Mouse (Mus musculus) ES-E14 (cell line): Measurements from ENCODE around the gene Icam1. TPM values are rescaled to one million over a fixed set of nuclear protein-coding genes. Genes with fewer than 3 reads are reported as not detected.
"Not testable (repeated sequence)": the region's sequence is repeated elsewhere in the genome, so short reads cannot be mapped to it uniquely, and the experiment has no call there.

ENCODE experiments used
- DNase-seq: peaks from one replicate; pipeline ENCODE4 v3.0.0-alpha.2; 2013; ENCODE audit warnings: low read depth, low spot score
- H3K27ac ChIP-seq: 2 replicates; pipeline ENCODE4 v1.5.1; 2012; ENCODE audit warnings: low read depth, mild to moderate bottlenecking, low read length, moderate library complexity, mixed read lengths; ENCODE audit not compliant: poor library complexity, insufficient read depth, severe bottlenecking
- H3K36me3 ChIP-seq: 2 replicates; pipeline ENCODE4 v1.6.1; 2012; ENCODE audit warnings: mild to moderate bottlenecking, low read length, moderate library complexity, mixed read lengths; ENCODE audit not compliant: control insufficient read depth, poor library complexity, insufficient read depth, severe bottlenecking
- H3K4me1 ChIP-seq, 2 experiments: fragments of 150-350 bp in 1 of 2; sonication (generic) in 1 of 2; 2 replicates each; pipeline ENCODE4 v1.6.1; 2012; ENCODE audit warnings: low read length in 2 of 2, mild to moderate bottlenecking in 1 of 2, mixed read lengths in 1 of 2; ENCODE audit not compliant: control insufficient read depth in 2 of 2, insufficient read depth in 2 of 2, poor library complexity in 1 of 2
- H3K4me3 ChIP-seq, 2 experiments: fragments of 150-350 bp in 1 of 2; sonication (generic) in 1 of 2; 2 replicates each; pipeline ENCODE4 v1.5.1; 2012; ENCODE audit warnings: low read length in 2 of 2, low read depth in 1 of 2, mild to moderate bottlenecking in 1 of 2, mixed read lengths in 1 of 2; ENCODE audit not compliant: insufficient read depth in 1 of 2, poor library complexity in 1 of 2, severe bottlenecking in 1 of 2
- H3K9ac ChIP-seq: 2 replicates; pipeline ENCODE4 v1.6.1; 2012; ENCODE audit warnings: low read depth, mild to moderate bottlenecking, low read length, mixed read lengths; ENCODE audit not compliant: poor library complexity, insufficient read depth, severe bottlenecking
- H3K9me3 ChIP-seq: fragments of 150-350 bp; sonication (generic); 2 replicates; pipeline ENCODE4 v1.6.1; 2012; ENCODE audit warnings: low read depth, mild to moderate bottlenecking, low read length; ENCODE audit not compliant: control insufficient read depth, insufficient read depth
- CHD2 ChIP-seq: IDR thresholded peaks from 2 replicates; pipeline ENCODE4 v1.6.1; 2014; ENCODE audit warnings: mild to moderate bottlenecking, low read depth, low read length, inconsistent platforms
- HCFC1 ChIP-seq: IDR thresholded peaks from 2 replicates; pipeline ENCODE4 v1.6.1; 2012; ENCODE audit warnings: low read length, inconsistent platforms, borderline replicate concordance; ENCODE audit not compliant: insufficient read depth
- MAFK ChIP-seq: IDR thresholded peaks from 2 replicates; pipeline ENCODE4 v1.6.1; 2014; ENCODE audit warnings: mild to moderate bottlenecking, low read depth, low read length, inconsistent platforms; ENCODE audit not compliant: insufficient read depth
- ZC3H11A ChIP-seq: IDR thresholded peaks from 2 replicates; pipeline ENCODE4 v1.6.1; 2012; ENCODE audit warnings: low read depth, mild to moderate bottlenecking, inconsistent platforms, low read length, borderline replicate concordance
- ZNF384 ChIP-seq: IDR thresholded peaks from 2 replicates; pipeline ENCODE4 v1.6.1; 2012; ENCODE audit warnings: low read depth, low read length, inconsistent platforms
- in situ Hi-C, 2 experiments: fragments of 600-800 bp; cut with MboI; formaldehyde crosslinking; loops; one replicate each; pipeline ENCODE4 v1.15.1; 2025; ENCODE audit warnings: low sequenced_read_pairs in 2 of 2, inconsistent platforms in 1 of 2; ENCODE audit not compliant: unreplicated experiment in 2 of 2
- total RNA-seq: library from RNA; depleted of rRNA; stranded (reverse); fragments of 300-350 nt; gene quantifications from 2 replicates; pipeline ENCODE4 v1.2.3, GENCODE M21; 2012

Icam1 gene
- total RNA-seq, 1 experiment = 153 TPM

GRCm38 (mm10) chr9:21010362-21010761, 5.4 kb upstream of the Icam1 start:
- no peak for DNase-seq
- H3K4me1 ChIP-seq = peaks cover 6 to 12% of the 10 kb centered on the region in 2 experiments; a peak in 3 of 4 replicates
- peaks cover 29% of the 10 kb centered on the region for H3K36me3 ChIP-seq
- TF ChIP-seq MAFK = no peak
- no peak for TF ChIP-seq HCFC1
- no peak for TF ChIP-seq ZC3H11A
- no peak for TF ChIP-seq CHD2
- no peak for TF ChIP-seq ZNF384
- H3K9me3 ChIP-seq = no peaks in the 10 kb centered on the region
- no peak overlapping the region for H3K9ac ChIP-seq
- H3K27ac ChIP-seq = no peak overlapping the region
- no peak overlapping the region for H3K4me3 ChIP-seq
- in situ Hi-C loops = no loop called here

GRCm38 (mm10) chr9:21010939-21011541, 4.7 kb upstream of the Icam1 start:
- H3K4me3 ChIP-seq, H3K27ac ChIP-seq, in situ Hi-C loops, H3K9ac ChIP-seq, DNase-seq, H3K9me3 ChIP-seq: not testable (repeated sequence)
- Histone ChIP-seq H3K4me1 (peaks cover 6 to 12% of the 10 kb centered on the region in 2 experiments; a peak in 3 of 4 replicates), H3K36me3 (peaks cover 26% of the 10 kb centered on the region)
- TF ChIP-seq ZNF384 = peak; percentile 50; the same call in 1 of the 2 replicates

- no peak overlapping the region for H3K27ac ChIP-seq
- H3K4me1 ChIP-seq = peaks cover 6 to 12% of the 10 kb centered on the region in 2 experiments; a peak in 3 of 4 replicates
- no peak overlapping the region for H3K4me3 ChIP-seq
- in situ Hi-C loops = no loop called here
- TF ChIP-seq HCFC1 (no peak), CHD2 (no peak), ZNF384 (no peak)
- H3K9me3 ChIP-seq = no peaks in the 10 kb centered on the region
- H3K36me3 ChIP-seq = peaks cover 20% of the 10 kb centered on the region
- DNase-seq = no peak
- no peak overlapping the region for H3K9ac ChIP-seq
These were observed 3.9 kb upstream of the Icam1 start for GRCm38 (mm10) chr9:21011846-21012312.

- DNase-seq = no peak
- no peak overlapping the region for H3K4me3 ChIP-seq
- TF ChIP-seq ZC3H11A (no peak), HCFC1 (no peak), ZNF384 (no peak), MAFK (no peak), CHD2 (no peak)
- peaks cover 8 to 12% of the 10 kb centered on the region in 2 experiments; a peak in 3 of 4 replicates for H3K4me1 ChIP-seq
- peaks cover 16% of the 10 kb centered on the region for H3K36me3 ChIP-seq
- H3K27ac ChIP-seq = no peak overlapping the region
- in situ Hi-C loops = no loop called here
- no peak overlapping the region for H3K9ac ChIP-seq
- no peaks in the 10 kb centered on the region for H3K9me3 ChIP-seq
These were observed 3.4 kb upstream of the Icam1 start for GRCm38 (mm10) chr9:21012368-21012767.
